Mouse (Mus musculus) liver, embryonic 14.5 days (tissue): ENCODE measurements around the gene Ppp2r1b.

ENCODE experiments used
- CTCF ChIP-seq: IDR thresholded peaks from 2 replicates; pipeline ENCODE4 v1.5.1; 2016; ENCODE audit warnings: antibody characterized with exemption, low read depth, control low read depth
- EP300 ChIP-seq: IDR thresholded peaks from 2 replicates; pipeline ENCODE4 v1.6.1; 2016; ENCODE audit warnings: antibody characterized with exemption, low read depth

DNA sequence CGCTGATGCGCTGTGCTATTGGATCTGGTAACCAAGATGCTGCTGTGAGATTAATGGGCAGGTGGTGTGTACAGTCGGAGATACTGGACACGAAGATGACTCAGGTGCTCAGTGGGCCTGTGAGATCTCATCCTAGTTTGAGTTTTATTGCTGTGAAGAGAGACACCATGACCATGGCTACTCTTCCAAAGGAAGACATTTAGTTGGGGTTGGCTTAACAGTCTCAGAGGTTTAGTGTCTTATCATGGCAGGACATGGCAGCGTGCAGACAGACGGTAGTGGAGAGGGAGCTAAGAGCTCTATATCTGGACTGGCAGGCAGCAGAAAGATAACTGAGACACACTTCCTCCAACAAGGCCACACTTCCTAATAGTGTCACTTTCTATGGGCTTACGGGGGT lies 33.9 kb upstream of the Ppp2r1b start:
- TF ChIP-seq CTCF: no peak
- peak; percentile 95 for TF ChIP-seq EP300
